Mouse (Mus musculus) liver, embryonic 14.5 days (tissue): ENCODE measurements around the gene Anapc16.

Source experiments
- CTCF ChIP-seq: IDR thresholded peaks from 2 replicates; pipeline ENCODE4 v1.5.1; 2016; ENCODE audit warnings: antibody characterized with exemption, low read depth, control low read depth
- EP300 ChIP-seq: IDR thresholded peaks from 2 replicates; pipeline ENCODE4 v1.6.1; 2016; ENCODE audit warnings: antibody characterized with exemption, low read depth

DNA sequence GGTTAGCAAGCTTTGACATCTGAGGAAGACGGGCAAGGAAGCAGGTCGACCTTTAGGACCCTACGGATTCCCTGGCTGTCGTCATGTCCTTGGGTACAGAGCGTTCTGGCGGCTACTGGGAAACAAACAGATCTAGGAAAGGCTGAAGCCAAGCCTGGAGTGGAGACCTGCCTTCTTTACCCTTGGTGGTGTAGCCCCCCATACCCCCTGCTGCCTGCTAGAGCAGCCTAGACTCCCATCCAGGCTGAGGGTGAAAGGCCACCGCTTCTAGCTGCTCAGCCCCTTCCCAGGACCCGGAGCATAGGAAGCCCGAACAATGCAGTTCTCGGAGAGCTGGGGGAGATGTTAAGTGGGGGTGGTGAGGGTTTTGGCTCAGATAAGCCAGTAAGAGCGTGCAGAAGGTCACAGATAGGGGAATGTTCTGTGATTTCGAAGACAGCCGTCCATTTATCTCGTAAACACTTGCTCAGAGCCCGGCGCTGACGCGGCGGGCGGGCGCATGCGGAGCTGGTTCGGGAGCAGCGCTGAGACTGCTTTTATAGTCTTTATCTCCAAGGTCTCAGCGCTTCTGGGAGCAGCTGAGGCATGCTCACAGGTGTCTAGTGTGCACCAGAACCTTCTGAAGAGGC, 33.0 kb downstream of the Anapc16 start:
- TF ChIP-seq CTCF (no peak), EP300 (peak; percentile 67)
